Mouse (Mus musculus): Measurements from ENCODE around the gene Xpo6.

Gene Xpo6

DNA sequence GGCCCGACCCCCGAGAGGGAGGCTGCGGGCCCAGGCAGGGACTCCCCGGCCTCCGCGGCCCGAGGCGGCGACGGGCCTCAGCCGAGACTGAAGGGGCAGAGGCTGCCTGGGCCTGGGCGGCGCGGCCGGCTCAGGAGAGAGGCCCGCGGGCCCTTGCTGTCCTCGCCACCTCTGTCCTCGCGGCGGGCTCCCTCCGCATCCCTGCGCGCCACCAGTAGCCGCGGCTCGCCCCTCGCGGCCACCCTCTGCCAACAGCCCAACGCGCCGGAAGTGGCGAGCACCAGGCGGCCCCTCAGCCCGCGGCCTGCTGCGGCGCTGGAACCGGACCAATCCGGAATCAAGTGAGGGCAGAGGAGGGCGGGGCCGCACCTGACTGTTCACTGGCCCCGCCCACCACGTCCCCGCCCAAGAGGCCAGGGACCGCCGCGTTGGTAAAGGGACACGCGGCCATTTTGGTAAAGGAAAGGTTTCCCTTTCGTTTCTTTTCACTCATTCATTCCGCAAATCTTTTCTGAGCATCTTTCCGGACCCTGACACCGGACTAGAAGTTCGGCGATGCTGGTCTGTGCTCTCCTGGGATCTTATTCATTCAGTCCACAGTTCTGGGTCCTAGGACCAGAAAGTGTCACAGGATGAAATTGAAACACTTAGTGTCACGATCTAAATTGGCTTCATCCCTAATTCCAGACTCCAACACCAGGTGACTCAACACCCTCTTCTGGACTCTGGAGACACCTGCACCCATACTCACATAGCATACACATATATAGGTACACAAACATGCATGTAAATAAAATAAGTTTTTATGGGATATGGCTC lies at the start of gene Xpo6:
Xpo6 (minus strand) TSS at position 324 of the 819 bp plus-strand sequence.
- peak; percentile 93 for DNase-seq (ENCODE audit: extremely low read depth, insufficient read length, low spot score)

- DNase-seq (ENCODE audit: extremely low read depth, insufficient read length, low spot score): no peak
Observed at GRCm38 (mm10) chr7:126249986-126250385, 49.7 kb upstream of the Xpo6 start.

- DNase-seq (ENCODE audit: extremely low read depth, insufficient read length, low spot score): no peak
Observed at GRCm38 (mm10) chr7:126249146-126249545, 48.8 kb upstream of the Xpo6 start.

DNA sequence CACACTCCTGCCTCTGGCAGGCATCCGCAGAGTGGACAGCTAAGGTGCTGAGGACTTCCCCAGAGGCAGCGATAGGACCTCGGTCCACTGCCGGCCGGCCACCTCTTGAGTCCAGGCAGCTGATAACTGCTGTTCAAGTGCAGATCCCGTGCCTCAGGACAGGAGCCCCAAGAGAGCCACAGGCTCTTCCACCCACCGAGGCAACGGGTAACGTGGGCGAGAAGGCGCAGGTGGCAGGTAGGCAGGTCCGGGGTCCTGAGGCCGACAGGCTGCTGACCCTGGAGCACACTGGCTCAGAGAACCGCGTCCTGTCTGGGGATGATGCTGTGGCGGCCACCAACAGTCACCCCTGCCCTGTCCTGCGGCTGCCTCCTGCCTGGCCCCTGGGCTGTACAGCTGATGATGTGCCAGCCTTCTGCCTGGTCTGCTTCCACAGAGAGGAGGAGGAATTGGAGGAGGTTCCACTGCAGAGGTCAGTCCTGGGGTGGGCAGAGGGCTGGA lies 48.4 kb upstream of the Xpo6 start:
- DNase-seq (ENCODE audit: extremely low read depth, insufficient read length, low spot score): no peak

DNA sequence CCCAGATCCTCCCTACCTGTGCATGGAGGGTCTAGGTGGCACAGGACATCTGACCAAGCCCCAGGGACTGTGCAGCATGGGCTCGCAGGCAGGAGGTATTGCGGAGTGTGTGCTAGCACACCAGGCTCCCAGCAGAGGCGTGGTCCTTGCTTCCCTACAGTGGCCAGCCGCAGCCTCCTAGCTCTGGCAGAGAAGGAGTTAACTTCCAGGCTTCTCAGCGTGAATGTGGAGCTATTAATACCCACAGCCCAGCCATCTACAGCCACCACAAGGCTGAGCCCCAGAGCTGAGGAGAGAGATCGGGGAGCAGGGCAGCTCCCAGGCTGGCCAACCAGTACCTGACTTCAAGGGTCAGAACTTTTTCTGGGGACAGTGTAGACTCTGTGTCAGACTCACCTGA lies 47.8 kb upstream of the Xpo6 start:
- no peak for DNase-seq (ENCODE audit: extremely low read depth, insufficient read length, low spot score)

- no peak for DNase-seq (ENCODE audit: extremely low read depth, insufficient read length, low spot score)
Observed at GRCm38 (mm10) chr7:126244168-126244750, 44.0 kb upstream of the Xpo6 start.

DNA sequence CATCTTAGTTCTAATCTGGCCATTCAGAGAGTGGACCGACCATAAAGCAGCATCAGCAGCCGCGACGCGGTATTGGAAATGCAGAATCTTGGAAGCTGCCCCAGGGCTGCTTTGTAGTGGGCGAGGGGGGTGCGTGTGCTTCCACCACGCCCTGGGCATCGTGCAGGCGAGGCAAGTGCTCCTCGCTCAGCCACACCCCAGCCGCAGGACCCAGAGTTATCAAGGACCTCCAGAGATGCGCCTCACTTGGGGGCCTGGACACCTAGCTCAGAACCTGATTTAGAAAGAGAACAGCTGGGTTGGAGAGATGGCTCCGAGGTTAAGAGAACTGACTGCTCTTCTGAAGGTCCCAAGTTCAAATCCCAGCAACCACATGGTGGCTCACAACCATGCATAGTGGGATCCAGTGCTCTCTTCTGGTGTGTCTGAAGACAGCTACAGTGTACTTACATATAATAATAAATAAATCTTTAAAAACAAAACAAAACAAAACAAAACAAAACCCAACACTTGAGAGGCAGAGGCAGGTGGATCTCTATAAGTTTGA lies 40.6 kb upstream of the Xpo6 start:
- no peak for DNase-seq (ENCODE audit: extremely low read depth, insufficient read length, low spot score)

DNA sequence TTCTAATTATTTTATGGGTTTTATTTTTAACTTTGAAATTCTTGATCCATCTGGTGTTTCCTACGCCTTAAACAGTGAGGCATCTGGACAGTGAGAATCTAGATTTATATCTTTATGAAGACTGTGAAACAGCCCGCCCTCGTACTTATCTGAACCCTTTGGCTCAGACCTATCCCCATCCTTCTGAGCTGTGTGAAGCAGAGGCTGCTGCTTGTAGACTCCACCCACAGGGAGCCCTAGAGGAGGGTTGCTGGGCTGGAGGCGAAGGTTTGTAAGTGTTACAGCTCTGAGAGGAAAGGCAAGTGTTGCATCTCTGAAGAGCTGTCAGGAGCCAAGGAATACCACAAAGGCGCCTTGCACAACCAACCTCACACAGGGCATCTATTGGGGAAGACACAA lies 36.5 kb upstream of the Xpo6 start:
- DNase-seq (ENCODE audit: extremely low read depth, insufficient read length, low spot score): no peak

DNA sequence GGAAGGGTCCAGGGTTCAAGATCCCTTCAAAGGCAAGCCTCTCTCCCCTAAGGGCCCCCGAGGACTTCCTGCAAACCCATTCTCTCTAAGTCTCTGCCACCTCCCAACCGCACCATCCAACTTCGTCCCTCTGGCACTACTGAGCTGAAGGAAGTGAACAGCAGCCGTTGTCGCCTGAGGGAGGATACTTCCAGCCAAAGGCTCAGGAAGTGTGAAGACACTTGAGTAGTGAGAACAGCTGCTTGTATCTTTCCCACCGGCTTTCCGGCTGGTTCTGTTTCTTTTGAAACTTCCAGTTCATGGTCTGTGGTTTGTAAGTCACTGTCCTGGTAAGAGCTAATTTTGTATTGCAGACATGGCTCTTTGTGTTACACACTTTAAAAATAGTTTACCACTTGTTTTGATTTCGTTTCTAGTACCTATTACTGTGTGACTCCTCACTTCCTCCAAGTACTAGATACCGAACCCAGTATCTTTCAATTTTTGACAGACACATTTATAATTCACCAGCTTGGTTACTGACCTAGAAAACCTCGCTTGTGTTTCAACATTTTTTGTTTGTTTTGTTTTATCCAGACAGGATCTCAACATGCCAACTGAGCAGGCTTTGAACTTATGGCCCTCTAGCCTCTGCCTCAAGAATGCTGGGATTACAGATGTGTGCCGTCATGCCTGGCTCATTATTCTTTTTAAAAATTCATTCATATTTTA lies 35.9 kb upstream of the Xpo6 start:
- DNase-seq (ENCODE audit: extremely low read depth, insufficient read length, low spot score): no peak

- DNase-seq (ENCODE audit: extremely low read depth, insufficient read length, low spot score): no peak
Observed at GRCm38 (mm10) chr7:126234611-126235010, 34.3 kb upstream of the Xpo6 start.

- DNase-seq (ENCODE audit: extremely low read depth, insufficient read length, low spot score): no peak
Observed at GRCm38 (mm10) chr7:126232345-126233071, 32.2 kb upstream of the Xpo6 start.

- DNase-seq (ENCODE audit: extremely low read depth, insufficient read length, low spot score): no peak
Observed at GRCm38 (mm10) chr7:126230357-126231148, 30.3 kb upstream of the Xpo6 start.

DNA sequence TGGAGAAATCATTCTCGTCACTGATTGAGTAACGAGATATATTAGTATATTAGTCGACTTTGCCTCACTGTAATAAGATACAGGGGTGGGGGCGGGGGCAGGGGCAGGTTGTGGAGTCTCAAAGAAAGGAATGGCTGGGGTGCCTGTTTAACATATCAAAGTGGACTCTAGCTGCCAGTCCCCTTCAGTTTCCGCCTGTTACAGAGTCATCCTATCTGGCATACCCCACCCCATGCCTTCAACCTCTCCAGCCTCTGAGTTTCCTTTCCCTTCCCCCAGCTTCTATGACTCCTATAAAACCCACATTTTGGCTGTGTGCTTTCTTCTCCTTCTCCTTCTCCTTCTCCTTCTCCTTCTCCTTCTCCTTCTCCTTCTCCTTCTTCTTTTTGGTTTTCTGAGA lies 25.8 kb upstream of the Xpo6 start:
- DNase-seq (ENCODE audit: extremely low read depth, insufficient read length, low spot score): no peak

DNA sequence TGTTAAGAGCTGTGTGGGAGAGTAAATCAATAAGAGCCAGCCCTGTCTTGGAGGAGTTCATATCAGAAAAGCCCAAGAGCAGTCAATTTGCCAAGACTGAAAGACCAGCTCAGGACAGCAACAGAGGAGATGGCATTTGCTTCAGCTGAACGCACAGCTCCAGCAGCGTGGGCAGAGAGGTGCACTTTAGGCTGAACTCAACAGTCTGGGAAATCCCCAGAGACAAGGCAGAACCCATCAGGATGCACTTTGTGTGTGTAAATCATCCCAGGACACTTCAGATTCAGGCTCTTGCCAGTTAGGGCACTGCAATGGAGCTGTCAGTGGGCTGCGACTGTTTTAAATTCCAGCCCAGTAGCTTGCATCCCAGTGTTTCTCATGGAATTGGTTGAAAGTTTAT lies 22.5 kb upstream of the Xpo6 start:
- no peak for DNase-seq (ENCODE audit: extremely low read depth, insufficient read length, low spot score)

DNA sequence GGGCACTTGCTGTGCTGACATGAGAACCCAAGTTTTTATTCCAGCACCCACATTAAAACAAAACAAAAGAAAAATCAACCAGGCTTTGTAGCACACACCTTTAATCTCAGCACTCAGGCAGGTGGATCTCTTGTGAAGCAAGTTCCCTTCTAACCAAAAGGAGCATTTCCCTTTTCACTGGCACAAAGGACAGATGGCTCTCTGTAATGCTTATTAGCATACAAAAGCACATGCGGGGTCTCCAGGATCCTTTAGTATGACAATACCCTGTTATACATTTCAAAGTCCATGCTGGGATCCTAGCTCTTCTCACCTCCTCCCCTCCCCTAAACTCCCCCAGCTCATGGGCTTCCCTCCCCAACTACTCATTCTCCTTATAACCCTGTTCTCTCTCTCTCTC lies 20.3 kb upstream of the Xpo6 start:
- no peak for DNase-seq (ENCODE audit: extremely low read depth, insufficient read length, low spot score)

DNA sequence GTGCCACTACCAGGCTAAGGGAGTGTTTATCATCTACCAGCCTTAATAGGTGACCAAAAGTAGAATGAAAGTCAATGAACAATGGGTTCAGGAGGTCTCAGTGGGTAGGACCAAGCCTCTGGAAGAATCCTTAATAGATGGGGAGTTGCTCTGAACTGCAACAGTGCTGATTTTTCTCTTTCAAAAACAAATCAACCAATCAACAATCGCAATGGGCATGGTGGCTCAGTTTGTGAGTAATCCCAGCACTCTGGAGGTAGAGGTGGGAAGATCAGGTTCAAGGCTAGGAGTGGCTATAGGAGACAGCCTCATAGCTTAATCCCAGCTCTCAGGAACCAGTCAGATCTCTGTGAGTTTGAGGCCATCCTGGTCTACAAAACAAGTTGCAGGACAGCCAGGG lies 18.0 kb upstream of the Xpo6 start:
- no peak for DNase-seq (ENCODE audit: extremely low read depth, insufficient read length, low spot score)

GRCm38 (mm10) chr7:126216867-126217266 lies 16.6 kb upstream of the Xpo6 start:
- no peak for DNase-seq (ENCODE audit: extremely low read depth, insufficient read length, low spot score)

- no peak for DNase-seq (ENCODE audit: extremely low read depth, insufficient read length, low spot score)
Observed at GRCm38 (mm10) chr7:126210856-126211255, 10.6 kb upstream of the Xpo6 start.

DNA sequence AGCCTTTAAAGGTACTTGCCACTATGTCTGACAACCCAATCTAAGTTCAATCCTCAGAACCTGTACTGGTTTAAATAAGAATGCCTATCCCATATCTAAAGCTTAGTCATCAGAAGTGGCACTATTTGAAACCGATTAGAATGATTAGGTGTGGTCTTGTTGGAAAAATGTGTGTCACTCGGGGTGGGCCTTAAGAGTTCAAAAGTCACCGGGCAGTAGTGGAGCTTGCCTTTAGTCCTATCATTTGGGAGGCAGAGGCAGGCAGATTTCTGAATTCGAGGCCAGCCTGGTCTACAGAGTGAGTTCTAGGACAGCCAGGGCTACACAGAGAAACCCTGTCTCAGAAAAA lies 670 bp upstream of the Xpo6 start:
- no peak for DNase-seq (ENCODE audit: extremely low read depth, insufficient read length, low spot score)

DNA sequence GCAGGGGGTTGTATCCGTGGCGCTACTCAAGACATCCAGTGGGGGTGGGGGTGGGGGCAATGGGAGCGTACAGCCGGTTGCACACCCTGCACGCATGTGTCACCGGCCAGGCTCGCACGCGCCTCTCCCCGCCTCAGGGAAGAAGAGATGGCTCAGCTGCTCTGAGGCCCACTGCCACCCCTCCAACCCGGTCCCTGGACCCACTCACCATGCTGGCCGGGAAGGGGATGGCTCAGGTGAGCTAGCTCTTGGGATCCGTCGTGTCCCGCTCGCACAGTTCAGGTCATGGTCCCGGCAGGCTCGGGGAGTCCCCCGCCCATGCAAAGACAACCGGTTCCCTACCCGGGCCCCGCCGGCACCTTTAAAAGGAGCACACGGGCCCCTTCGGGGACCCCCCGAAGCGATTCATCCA lies 604 bp downstream of the Xpo6 start:
- peak; percentile 76 for DNase-seq (ENCODE audit: extremely low read depth, insufficient read length, low spot score)
